Mouse (Mus musculus): ENCODE measurements around the gene Gid4.

GRCm38 (mm10) chr11:60418473-60418803 lies 1.5 kb downstream of the Gid4 start:
- TF ChIP-seq CTCF (IDR thresholded peaks at IDR 0.05; ENCODE audit: low read depth, low read length), result no peak
- TF ChIP-seq GATA1 (IDR thresholded peaks at IDR 0.05; ENCODE audit: borderline replicate concordance, low read length), result no peak
- TF ChIP-seq GATA2 (IDR thresholded peaks at IDR 0.05; ENCODE audit: borderline replicate concordance, low read depth, low read length), result no peak
- TF ChIP-seq POLR2AphosphoS5 (IDR thresholded peaks at IDR 0.05; ENCODE audit: insufficient replicate concordance, low read depth, low read length), result no peak
- TF ChIP-seq TAL1 (conservative IDR thresholded peaks at IDR 0.05; ENCODE audit: low read depth, low read length), result no peak

Data from G1E (cell line).